Mouse (Mus musculus): ENCODE measurements around the gene Noc2l. TPM values are rescaled to one million over a fixed set of nuclear protein-coding genes. Genes with fewer than 3 reads are reported as not detected.

Noc2l gene
- total RNA-seq, 2 experiments from 2014 or later, result 64.4 to 68.0 TPM

DNA sequence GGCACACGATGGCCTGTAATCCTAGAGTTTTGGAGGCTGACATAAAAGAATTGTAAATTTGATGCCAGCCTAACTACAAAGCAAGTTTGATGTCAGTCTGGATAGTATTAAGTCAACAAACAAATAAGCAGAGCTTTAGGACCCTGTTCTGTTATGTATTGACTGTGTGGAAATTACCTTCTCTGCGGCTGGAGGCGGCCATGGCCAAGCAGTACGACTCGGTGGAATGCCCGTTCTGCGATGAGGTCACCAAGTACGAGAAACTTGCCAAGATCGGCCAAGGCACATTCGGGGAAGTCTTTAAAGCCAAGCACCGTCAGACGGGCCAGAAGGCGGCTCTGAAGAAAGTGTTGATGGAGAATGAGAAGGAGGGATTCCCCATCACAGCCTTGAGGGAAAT, 22.7 kb upstream of the Noc2l start:
- no peak for DNase-seq (ENCODE audit: low spot score in 2 of 2)
- intact Hi-C loops (cut with DNase I), result loop anchor here (2.0 kb wide), 1 partner anchor 14 kb away; no protein-coding TSS in a partner anchor

DNA sequence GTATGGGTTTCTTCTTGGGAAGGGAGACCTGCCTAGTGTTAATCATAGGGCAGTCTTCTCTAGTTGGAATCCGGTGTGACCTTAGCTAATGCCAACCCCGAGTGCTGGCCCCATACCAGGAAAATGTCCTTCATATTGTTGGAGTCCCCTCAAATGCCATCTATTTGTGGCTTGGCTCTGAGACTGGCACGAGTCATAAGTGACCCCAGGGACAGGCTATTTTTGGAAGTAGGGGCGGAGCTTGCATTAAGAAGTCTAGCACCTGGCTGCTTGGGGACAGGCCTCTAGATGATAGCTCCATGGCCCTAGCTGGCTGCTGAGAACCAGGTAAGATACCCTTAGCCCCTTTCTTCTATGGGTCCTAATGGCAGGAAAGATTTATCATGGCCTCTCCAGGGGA, 20.2 kb upstream of the Noc2l start, which contains the start of gene Perm1:
Gene Perm1, plus strand, starts transcription at position 220 of the 400 bp plus-strand sequence.
- no peak for DNase-seq (ENCODE audit: low spot score in 2 of 2)
- intact Hi-C loops (cut with DNase I), result no loop called here

- intact Hi-C loops (cut with DNase I), result no loop called here
- DNase-seq (ENCODE audit: low spot score in 2 of 2), result no peak
Observed at GRCm38 (mm10) chr4:156216196-156216595, 19.6 kb upstream of the Noc2l start.

DNA sequence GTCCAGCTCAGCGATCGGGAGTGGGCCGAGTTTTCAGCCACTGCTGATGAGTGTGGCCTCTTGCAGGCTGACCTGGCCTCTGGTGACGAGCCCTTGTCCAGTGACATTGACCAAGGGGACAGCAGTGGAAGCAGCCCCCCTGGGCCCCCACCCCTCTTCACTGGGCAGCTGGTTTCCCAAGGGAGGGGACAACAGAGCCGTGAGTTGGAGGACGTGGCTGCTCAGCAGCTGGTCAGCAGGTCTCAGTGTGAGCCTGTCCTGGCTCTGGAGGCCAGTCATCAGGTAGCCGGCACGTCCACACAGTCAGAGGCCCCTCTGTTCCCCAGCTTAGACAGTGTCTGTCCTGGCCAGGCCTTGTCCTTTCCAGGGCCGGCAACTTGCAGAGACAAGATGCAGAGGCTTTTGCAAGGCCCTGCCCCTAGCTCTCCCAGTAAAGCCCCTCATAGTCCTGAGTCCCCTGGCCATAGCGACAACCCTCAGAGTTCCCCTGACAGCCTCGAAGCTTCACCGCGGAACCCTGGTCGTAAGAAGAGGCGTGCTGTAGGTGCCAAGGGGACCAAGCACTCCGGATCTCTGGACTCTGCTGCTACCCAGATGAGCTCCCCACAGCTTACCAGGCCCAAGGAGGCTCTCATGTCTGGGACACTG, 18.7 kb upstream of the Noc2l start:
- no peak for DNase-seq (ENCODE audit: low spot score in 2 of 2)
- intact Hi-C loops (cut with DNase I), result no loop called here

DNA sequence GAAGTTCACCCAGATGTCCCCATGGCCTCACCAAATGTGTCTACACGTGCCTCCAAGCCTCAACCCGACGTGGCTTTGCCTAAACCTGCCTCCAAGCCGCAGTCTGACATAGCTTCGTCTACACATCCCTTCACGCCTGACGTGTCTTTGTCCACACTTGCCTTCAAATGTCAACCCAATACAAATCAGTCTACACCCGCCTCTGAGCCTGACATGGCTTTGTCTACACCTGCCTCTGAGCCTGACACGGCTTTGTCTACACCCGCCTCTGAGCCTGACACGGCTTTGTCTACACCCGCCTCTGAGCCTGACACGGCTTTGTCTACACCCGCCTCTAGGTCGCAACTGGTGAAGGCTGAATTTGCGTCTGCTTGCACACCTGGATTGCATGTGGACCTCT, 18.0 kb upstream of the Noc2l start:
- DNase-seq (ENCODE audit: low spot score in 2 of 2), result no peak

DNA sequence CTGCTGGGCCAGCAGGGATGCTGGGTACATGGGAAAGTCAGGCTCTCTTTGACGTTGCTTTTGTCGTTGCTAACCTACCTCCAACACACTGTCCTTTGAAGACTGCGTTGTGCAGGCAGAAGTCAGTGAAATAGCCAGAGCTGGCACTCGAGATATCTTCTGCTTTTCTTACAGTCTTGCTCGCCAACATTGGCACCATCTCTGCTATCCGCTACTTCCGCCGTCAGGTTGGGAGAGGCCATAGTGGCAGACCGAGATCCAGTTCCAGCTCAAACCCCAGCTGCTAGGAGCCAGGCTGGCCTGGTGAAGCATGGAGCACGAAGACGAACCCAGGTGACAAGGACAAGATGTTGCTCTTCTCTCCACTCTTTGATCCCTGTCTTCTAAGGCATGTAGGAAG, 15.9 kb upstream of the Noc2l start:
- DNase-seq (ENCODE audit: low spot score in 2 of 2), result no peak
- intact Hi-C loops (cut with DNase I), result no loop called here

More for the DNA sequence above, 18.0 kb upstream of the Noc2l start:
- intact Hi-C loops (cut with DNase I), result no loop called here

GRCm38 (mm10) chr4:156224276-156224675, 11.5 kb upstream of the Noc2l start:
- DNase-seq (ENCODE audit: low spot score in 2 of 2), result no peak
- intact Hi-C loops (cut with DNase I), result no loop called here

DNA sequence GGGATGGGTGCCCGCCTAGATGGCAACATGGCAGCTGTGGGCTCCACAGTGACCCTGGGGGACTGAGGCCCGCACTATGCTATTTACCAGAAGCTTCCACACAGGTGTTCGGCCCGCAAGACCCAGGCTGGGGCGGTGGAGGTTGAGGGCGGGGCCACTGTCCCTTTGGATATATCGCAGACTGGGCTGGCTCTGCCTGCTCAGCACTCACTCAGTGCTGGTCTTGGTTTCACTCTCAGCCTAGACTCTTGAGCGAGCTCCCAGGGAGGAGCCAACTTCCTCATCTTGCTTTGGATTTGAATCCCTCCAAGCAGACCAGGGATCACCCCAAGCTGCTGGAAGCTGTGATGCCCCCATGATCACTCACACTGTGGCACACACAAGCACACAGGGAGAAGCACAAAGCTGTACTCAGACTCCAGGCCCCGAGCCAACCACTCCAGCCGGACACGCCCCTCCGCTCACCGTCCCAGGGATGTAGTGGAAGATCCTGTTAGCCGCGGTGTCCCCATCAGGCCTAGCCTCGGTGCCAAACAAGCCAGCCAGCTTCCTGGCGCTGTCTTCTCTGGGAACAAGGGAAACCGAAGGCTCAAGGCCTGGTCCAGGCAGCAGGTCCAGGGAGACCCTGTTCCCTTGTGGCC, 7.9 kb upstream of the Noc2l start:
- no peak for DNase-seq (ENCODE audit: low spot score in 2 of 2)
- intact Hi-C loops (cut with DNase I), result loop anchor here (2.0 kb wide), 1 partner anchor 15 kb away; no protein-coding TSS in a partner anchor

DNA sequence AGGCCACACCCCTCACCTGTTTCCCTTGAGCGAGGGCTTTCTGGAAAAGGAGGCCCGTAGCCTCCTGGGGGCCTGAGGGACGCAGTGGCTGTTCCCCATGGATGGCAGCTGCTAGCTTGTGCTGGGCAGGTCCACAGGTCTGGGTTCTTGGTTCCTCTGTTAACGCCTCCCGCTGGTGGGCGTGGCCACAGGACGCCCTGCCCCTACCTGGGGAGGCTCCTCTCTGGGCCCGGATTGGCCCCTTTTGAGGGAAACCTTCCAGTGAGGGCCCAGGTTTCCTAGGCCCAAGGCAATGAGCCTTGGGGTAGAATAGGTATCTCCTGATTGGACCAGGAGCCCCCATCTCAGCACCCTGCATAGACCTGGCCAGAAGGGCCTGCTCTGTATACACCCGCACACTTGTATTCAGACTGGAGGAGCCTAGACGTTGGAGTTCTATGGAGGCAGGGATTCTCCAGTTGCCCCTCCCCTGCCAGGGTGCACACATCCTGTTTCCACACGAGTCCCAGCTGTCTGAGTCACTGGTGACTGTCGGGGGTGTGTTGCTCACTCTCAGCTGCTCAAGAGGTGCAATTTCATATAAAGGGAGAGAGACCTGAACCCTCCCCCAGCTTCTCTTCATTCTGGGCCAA, 7.3 kb upstream of the Noc2l start:
- no peak for DNase-seq (ENCODE audit: low spot score in 2 of 2)
- intact Hi-C loops (cut with DNase I), result no loop called here

GRCm38 (mm10) chr4:156234021-156234501, 1.7 kb upstream of the Noc2l start:
- intact Hi-C loops (cut with DNase I), result loop anchor here (2.0 kb wide), 1 partner anchor 31 kb away; the partner anchor contains the start of gene AW011738
- no peak for DNase-seq (ENCODE audit: low spot score in 2 of 2)

DNA sequence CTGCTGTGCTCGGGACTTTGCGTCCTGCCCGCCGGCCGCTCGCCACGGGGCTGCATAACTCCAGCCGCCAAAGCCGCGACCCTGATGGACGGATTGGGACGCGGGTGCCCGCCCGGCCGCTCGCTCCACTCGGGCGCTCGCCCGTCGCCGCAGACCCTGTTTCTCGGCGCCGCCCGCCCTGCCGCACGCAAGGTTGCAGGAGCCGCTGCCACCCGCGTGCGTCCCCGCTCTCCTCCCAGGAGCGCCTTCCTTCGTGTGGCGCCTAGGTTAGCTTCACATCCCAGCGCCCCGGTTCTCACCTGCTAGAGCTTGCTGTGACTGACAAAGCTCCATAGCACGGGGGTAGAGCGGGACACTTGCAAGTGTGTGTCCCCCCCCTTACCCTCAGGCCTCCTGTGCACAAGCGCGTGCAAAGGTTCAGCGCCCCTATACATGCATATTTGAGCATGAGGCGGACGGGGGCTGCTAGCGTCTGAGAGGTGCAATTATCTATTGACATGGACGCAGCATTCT, 1.1 kb upstream of the Noc2l start, which contains the start of gene Plekhn1:
Gene Plekhn1, minus strand, starts transcription at position 157 of the 513 bp plus-strand sequence.
- intact Hi-C loops (cut with DNase I), result loop anchor here (2.0 kb wide), 1 partner anchor 32 kb away; the partner anchor contains the start of gene AW011738

DNA sequence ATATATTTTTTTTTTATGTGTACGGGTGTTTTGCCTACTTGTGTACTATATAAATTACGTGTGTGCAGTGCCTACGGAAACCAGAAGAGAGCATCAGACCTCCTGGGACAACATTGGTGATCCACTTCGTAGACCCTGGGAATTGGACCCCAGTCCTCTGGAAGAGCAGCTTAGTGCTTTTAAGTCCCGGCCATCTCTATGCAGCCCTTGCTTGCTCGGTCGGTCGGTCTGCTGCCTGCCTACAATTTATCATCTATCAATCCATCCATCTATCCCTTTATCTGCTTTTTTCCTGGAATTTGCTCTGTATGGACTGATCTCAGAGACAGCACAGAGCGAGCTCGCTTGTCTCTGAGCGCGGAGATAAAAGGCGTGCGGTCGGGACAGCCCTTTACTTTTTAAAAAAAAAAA, 445 bp upstream of the Noc2l start:
- no peak for DNase-seq (ENCODE audit: low spot score in 2 of 2)
- intact Hi-C loops (cut with DNase I), result loop anchor here (2.0 kb wide), 1 partner anchor 33 kb away; the partner anchor contains the start of gene AW011738

More for the DNA sequence above, 1.1 kb upstream of the Noc2l start, which contains the start of gene Plekhn1:
- DNase-seq (ENCODE audit: low spot score in 2 of 2), result peak; percentile 81 to 84

DNA sequence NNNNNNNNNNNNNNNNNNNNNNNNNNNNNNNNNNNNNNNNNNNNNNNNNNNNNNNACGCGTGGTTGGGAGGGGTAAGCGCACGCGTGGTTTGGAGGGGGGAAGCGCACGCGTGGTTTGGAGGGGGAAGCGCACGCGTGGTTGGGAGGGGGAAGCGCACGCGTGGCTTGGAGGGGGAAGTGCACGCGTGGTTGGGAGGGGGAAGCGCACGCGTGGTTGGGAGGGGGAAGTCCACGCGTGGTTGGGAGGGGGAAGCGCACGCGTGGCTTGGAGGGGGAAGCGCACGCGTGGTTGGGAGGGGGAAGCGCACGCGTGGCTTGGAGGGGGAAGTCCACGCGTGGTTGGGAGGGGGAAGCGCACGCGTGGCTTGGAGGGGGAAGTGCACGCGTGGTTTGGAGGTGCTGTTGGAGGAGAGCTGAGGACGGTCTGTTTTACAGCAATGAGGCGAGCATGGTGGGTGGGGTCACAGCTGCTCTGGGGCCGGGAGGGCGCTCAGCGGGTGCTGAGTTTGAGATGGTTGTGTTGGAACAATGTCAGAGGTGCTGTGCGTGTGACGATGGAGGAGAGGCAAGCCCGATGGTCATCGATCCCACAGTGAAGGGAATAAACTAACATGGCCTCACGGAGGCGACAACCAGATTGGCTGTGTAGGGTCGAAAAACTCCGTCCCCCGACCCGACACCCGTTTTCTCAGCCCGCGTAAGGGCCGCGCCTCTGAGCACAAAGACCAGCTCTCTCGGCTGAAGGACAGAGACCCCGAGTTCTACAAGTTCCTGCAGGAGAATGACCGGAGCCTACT, 1.0 kb downstream of the Noc2l start:
- intact Hi-C loops (cut with DNase I), result no loop called here
- DNase-seq (ENCODE audit: low spot score in 2 of 2), result no peak

- no peak for DNase-seq (ENCODE audit: low spot score in 2 of 2)
- intact Hi-C loops (cut with DNase I), result no loop called here
Observed at GRCm38 (mm10) chr4:156249567-156249966, 13.8 kb downstream of the Noc2l start.

- intact Hi-C loops (cut with DNase I), result no loop called here
- DNase-seq (ENCODE audit: low spot score in 2 of 2), result no peak
Observed at GRCm38 (mm10) chr4:156251081-156251480, 15.3 kb downstream of the Noc2l start.

- intact Hi-C loops (cut with DNase I), result no loop called here
- DNase-seq (ENCODE audit: low spot score in 2 of 2), result no peak
Observed at GRCm38 (mm10) chr4:156252140-156252539, 16.3 kb downstream of the Noc2l start.

GRCm38 (mm10) chr4:156252619-156253018, 16.8 kb downstream of the Noc2l start:
- intact Hi-C loops (cut with DNase I), result no loop called here
- DNase-seq (ENCODE audit: low spot score in 2 of 2), result no peak

DNA sequence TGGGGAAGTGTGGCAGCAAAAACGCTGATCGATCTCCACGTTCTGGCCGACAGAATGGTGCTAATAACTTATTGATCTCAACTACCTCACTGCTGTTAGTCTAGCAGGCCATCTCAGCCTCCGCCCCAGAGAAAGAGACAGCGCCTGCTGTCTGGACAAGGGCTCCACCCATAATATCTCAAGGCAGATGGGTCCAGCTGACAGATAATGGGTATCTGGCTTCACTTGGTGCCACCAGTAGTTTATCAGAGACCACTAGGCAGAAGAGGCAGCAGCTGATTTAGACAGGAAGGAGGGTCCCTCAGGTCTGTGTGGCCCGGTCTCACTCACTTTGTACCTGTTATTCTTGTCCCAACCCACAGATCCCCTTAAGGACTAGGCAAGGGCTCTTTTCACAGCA, 17.2 kb downstream of the Noc2l start:
- DNase-seq (ENCODE audit: low spot score in 2 of 2), result no peak
- intact Hi-C loops (cut with DNase I), result no loop called here

DNA sequence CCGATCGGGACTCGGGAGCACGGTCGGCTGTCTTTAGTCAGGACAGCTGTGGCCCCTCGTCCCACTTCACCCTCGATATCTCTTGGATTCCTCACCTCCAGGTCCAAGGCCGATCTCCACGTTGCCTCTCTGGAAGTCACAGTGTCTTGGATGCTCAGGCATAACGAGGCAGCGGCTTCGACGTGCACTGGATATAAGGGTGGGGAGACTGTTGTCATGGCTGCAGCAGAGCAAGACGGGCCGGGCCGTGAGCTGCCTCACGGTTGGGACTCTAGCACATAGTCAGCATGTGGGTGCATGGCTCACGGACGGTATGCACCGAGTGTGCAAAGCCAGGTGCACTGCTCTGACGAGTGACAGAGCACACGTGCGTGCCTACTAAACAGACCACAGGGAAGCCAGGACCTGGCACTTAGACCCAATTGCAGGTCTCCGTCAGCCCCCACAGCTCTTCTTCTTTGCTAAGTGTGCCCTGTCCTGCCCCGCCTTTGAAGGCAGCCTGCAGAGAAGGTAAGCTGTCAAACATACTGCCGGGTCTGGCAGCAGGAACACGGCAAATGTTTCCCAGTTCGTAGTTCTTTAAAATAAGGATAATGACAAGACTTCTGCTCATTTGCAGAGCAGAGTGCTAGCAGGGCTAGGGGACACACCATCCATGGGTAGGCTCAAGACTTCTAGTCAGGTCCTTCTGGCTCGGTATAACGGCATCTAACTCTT, 18.7 kb downstream of the Noc2l start:
- intact Hi-C loops (cut with DNase I), result no loop called here
- no peak for DNase-seq (ENCODE audit: low spot score in 2 of 2)

Measured in left cerebral cortex, postnatal 36 days (tissue).